8 mouse cellular contexts compared by ENCODE assay signal in genomic region chr13:74399298-74399839, GRCm38 (mm10). TPM values are rescaled to one million over a fixed set of nuclear protein-coding genes. Genes with fewer than 3 reads are reported as not detected.
DNase-seq lines count a peak whose midpoint lies in the region; ATAC-seq lines count a peak whose summit lies in the region.

Gene Ftl1-ps1, plus strand, starts transcription at chr13:74399694.

- no peaks in the 10 kb centered on the region for H3K9me3 ChIP-seq in embryonic facial prominence, embryonic 14.5 days (ENCODE audit: control insufficient read depth, low read length)
- H3K9me3 ChIP-seq in heart, embryonic 16.5 days (replicated peaks; ENCODE audit: control insufficient read depth, low read length), result no peaks in the 10 kb centered on the region

- DNase-seq in thymus, postnatal 0 days (ENCODE audit: low spot score), result no peak
- no peak for DNase-seq in thymus, postnatal 14 days
- DNase-seq in embryonic facial prominence, embryonic 14.5 days (ENCODE audit: low spot score), result peak; percentile 5
- peak; percentile 9 to 35 for DNase-seq in kidney, postnatal 36 days
- no peak for DNase-seq in frontal cortex, postnatal 25 days (ENCODE audit: low spot score in 2 of 2)
- DNase-seq in urinary bladder, adult 18-20 months (ENCODE audit: low spot score in 2 of 2), result no peak

- no peaks in the 10 kb centered on the region for H3K4me1 ChIP-seq in embryonic facial prominence, embryonic 14.5 days (ENCODE audit: control insufficient read depth, insufficient read depth, low read length)
- no peaks in the 10 kb centered on the region for H3K4me1 ChIP-seq in heart, embryonic 16.5 days (ENCODE audit: control insufficient read depth, insufficient read depth, low read length)

- no peak for ATAC-seq in embryonic facial prominence, embryonic 14.5 days (ENCODE audit: low read depth)
- no peak for ATAC-seq in heart, embryonic 16.5 days (replicated peaks; ENCODE audit: extremely low read depth, insufficient read depth, low FRiP score)
- no peak for ATAC-seq in megakaryocyte progenitor cell, adult 5-6 weeks (replicated peaks; ENCODE audit: poor library complexity)

- no peaks in the 10 kb centered on the region for H3K27me3 ChIP-seq in embryonic facial prominence, embryonic 14.5 days (replicated peaks; ENCODE audit: control insufficient read depth, insufficient read depth, low read length)
- no peaks in the 10 kb centered on the region for H3K27me3 ChIP-seq in heart, embryonic 16.5 days (ENCODE audit: control insufficient read depth, insufficient read depth, low read length)

- H3K9ac ChIP-seq in embryonic facial prominence, embryonic 14.5 days (ENCODE audit: low read depth, low read length), result no peak within 1 kb of the TSS
- no peak within 1 kb of the TSS for H3K9ac ChIP-seq in heart, embryonic 16.5 days (ENCODE audit: low read length)

- no peak within 1 kb of the TSS for H3K4me3 ChIP-seq in embryonic facial prominence, embryonic 14.5 days (ENCODE audit: low read depth, low read length)
- H3K4me3 ChIP-seq in heart, embryonic 16.5 days (ENCODE audit: low read length), result peak within 1 kb of the TSS; percentile 0

- WGBS in embryonic facial prominence, embryonic 14.5 days, result 11% methylated on average over 11 of the region's 11 CpGs
- 14% methylated on average over 11 of the region's 11 CpGs for WGBS in heart, embryonic 16.5 days

- H3K4me2 ChIP-seq in embryonic facial prominence, embryonic 14.5 days (ENCODE audit: low read depth, low read length), result peak within 1 kb of the TSS; percentile 28; the same call in 1 of the 2 replicates
- H3K4me2 ChIP-seq in heart, embryonic 16.5 days (ENCODE audit: low read depth, low read length), result peak within 1 kb of the TSS; percentile 47

- H3K27ac ChIP-seq in embryonic facial prominence, embryonic 14.5 days (replicated peaks; ENCODE audit: low read depth, low read length), result no peak within 1 kb of the TSS
- H3K27ac ChIP-seq in heart, embryonic 16.5 days (ENCODE audit: low read length), result no peak within 1 kb of the TSS

- H3K36me3 ChIP-seq in embryonic facial prominence, embryonic 14.5 days (ENCODE audit: control insufficient read depth, insufficient read depth, low read length), result no peaks in the 10 kb centered on the region
- H3K36me3 ChIP-seq in heart, embryonic 16.5 days (ENCODE audit: control insufficient read depth, insufficient read depth), result no peaks in the 10 kb centered on the region

RNA-seq across cellular contexts. Expression of gene Ftl1-ps1, which starts in this region (rescaled TPM):
- 73.4 and 74.5 TPM in 2 replicates for polyA plus RNA-seq in thymus, postnatal 0 days (2015; fragmentation: Nextera tagmentation; extraction: Ambion mirVana)
- polyA plus RNA-seq in embryonic facial prominence, embryonic 14.5 days (2014; fragmentation: Nextera tagmentation; extraction: Ambion mirVana), result 73.0 and 78.2 TPM in 2 replicates
- polyA plus RNA-seq in heart, embryonic 16.5 days (2015; fragmentation: Nextera tagmentation; extraction: Ambion mirVana), result 44.8 and 196 TPM in 2 replicates
- total RNA-seq in megakaryocyte progenitor cell, adult 5-6 weeks (2015), result 79.9 and 83.8 TPM in 2 replicates
- 14.8 and 15.2 TPM in 2 replicates for total RNA-seq in megakaryocyte progenitor cell, adult 5-6 weeks (2017)

Comparison
In these comparisons a context has a peak if more than half of its experiments do, and no peak if none do; other contexts are left out.
1. DNase-seq: peak in embryonic facial prominence, embryonic 14.5 days (single experiment) and kidney, postnatal 36 days (2 of 2); none in thymus, postnatal 0 days (single experiment), thymus, postnatal 14 days (single experiment), frontal cortex, postnatal 25 days (0 of 2) and urinary bladder, adult 18-20 months (0 of 2).